Mouse (Mus musculus) urinary bladder, postnatal 10 days (tissue): Measurements from ENCODE around the gene Noxo1.
"Not testable (repeated sequence)": the region's sequence is repeated elsewhere in the genome, so short reads cannot be mapped to it uniquely, and the experiment has no call there.

ENCODE experiments used
- DNase-seq: peaks from one replicate; pipeline ENCODE4 v3.0.0; 2022; ENCODE audit warnings: low spot score

The Noxo1 gene

DNA sequence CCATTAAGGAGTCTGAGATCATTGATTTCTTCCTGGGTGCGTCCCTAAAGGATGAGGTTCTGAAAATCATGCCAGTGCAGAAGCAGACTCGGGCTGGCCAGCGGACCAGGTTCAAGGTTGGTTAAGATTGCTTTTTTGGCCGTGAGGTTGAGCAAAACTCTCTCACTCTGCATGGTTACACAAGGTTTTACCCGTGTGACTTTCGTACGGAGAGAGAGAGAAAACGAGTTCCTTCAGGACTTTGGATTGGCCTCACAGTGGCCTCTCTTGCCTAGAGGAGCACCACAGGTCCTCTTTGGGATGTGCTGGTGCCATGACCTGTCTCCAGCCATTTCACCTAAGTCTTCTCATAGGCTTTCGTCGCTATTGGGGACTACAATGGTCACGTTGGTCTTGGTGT is 24.6 kb downstream of the Noxo1 start:
- DNase-seq: not testable (repeated sequence)

DNA sequence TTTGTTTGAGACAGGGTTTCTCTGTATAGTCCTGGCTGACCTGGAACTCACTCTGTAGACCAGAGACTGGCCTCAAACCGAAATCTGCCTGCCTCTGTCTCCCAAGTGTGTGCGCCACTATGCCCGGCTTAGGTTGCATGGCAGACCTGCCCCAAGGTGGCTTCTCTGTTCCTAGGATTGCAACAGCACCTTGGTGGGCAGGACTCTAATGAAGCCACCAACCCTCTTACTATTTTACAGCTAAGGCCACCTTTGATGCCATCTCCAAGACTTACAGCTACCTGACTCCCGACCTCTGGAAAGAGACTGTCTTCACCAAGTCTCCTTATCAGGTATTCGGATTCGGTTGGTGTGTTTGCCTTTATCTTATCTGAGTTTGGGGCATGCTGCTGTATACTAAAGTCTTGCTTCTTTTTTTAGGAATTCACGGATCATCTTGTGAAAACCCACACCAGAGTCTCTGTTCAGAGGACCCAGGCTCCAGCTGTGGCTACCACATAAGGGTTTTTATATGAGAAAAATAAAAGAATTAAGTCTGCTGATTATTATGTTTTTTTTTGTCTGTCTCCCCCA is 25.4 kb downstream of the Noxo1 start:
- not testable (repeated sequence) for DNase-seq

DNA sequence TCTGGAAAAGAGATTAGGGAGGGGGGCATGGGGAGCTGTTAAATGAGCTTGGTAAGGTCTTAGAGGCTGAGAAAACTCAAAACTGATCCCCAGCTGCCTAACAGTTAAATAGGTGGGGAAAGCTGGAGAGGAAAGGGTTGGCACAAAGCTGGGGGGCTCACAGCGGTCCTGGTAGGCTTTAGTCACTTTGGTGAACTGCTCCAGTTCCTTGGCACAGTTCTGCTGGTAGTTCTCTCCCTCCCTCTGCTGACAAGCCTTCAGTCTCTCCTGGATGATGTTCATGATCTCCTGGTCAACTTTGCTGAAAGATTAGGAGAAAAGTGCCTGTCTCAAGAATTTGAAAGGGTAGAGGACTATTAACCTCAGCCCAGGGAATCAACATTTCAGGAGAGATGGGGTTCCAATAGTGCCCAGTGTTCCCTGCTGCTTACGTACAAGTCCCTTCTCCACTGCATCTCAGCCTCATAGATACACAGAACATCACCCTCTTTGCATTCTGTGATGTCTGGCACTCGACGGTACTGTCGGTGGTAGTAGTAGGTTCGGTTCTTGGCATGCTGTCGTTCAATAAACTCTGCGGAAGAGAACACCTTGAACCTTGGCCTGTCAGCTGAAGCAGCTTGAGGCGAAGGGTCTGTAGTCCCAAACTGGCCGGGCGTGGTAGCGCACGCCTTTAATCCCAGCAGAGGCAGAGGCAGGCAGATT is 26.3 kb downstream of the Noxo1 start:
- DNase-seq: no peak

DNA sequence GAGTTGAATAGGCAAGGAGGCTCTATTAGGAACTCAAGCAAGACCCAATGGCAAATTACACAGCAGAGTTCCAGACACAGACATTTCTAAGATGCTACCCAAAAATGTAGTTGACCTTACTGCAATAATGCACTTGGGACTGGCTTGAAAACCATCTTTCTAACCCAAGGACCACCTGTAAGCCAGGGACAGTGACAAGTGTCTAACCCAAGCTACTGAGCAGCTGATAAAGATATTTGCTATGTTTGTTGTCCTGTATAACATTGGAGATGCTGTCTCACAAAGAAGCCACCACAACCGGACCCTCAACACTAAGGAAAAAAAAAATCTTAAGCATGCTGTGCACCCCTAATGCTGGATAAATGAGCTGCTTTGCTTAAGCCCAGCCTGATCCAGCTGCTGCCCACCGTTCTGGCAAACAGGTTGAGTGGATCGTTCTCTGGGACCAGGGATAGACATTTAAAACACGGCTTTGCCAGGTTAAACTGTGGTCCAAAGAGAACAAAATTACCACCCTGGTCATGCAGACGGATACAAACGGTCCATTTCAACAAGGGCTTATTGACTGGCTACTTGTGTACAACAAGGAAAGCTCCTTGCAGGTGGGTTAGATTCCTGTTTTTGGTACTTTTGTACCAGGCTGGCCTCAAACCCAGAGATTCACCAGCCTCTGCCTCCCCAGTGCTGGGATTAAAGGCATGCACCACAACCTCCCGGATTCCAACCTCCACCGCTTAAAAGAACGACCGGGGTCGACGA is 27.3 kb downstream of the Noxo1 start:
- DNase-seq: no peak

DNA sequence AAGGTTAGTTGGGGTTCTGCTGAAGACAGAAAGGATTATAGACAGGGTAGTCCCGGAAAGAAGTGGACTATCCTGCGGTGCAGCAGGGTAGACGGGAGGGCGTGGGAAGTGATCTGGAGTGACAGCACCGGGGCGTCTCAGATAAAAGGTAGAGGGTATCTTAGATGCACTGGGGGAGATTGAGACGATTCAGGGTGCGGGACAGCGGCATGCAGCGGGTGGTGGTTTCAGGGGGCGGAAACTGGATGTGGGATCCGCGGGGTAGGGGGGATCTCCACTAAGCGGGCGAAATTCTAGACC is 27.8 kb downstream of the Noxo1 start:
- no peak for DNase-seq

DNA sequence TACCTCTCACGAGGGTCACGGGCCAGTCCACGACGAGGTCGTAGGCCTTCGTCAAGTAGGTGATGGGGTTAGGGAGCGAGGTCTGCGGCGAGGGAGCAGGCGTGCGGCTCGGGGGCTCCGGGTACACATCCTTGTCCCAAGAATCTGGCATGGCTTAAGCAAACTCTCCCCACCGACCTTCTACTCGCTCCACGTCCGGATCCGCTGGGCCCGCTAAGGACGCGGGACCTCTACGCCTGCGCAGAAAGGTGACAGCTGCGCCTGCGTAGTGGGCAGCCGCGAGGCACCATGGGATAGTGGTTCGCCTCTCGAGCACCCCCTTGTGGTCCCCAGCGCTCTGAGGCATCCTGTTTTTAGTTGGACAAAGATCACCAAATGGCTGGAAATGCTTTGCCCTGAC is 28.1 kb downstream of the Noxo1 start, which contains the start of gene Ndufb10:
Ndufb10 (minus strand) TSS at position 295 of the 400 bp plus-strand sequence.
- peak; percentile 91 for DNase-seq

DNA sequence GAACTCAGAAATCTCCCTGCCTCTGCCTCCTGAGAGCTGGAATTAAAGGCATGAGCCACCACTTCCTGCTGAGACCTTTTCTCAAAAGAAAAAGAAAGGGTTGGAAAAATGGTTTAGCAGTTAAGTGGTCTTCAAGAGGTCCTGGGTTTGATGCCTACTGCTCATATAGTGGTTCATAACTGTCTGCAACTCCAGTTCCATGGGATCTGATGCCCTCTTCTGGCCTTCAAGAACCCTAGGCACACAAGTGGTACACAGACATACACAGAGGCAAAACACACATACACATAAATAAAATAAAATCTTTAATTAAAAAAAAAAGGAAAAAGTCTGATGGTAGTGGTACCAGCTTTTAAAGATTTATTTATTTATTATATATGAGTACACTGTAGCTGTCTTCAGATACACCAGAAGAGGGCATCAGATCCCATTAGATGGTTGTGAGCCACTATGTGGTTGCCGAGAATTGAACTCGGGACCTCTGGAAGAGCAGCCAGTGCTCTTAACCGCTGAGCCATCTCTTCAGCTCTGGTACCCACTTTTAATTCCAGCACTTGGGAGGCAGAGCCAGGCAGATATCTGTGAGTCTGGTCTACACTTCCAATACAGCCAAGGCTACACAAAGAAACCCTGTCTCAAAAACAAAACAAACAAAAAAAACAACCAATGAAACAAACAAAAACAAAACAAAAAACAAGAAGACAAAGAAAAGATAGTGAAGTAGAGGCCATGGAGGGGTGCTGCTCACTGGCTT is 29.8 kb downstream of the Noxo1 start:
- DNase-seq: no peak

DNA sequence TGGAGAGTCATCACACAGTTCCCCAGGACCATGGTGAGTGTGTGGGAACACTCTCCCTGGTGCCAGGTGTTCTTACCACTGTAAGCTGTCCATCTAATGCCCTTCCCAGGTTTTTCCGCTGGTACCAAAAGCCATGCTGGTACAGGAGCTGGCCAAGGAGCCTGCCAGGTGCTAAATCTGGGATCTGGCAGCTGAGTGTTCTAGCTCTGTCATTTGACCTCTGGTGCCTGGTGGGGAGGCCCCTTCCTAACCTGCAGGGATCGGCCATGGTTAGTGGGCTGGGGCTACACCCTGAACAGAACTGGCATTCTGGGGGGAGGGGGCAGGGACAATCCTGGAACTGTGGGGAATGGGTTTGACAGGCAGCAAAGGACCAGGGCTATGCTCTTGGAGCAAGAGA is 31.6 kb downstream of the Noxo1 start, which contains the start of gene Rpl3l:
Rpl3l (plus strand) TSS at position 203 of the 400 bp plus-strand sequence.
- DNase-seq: no peak

DNA sequence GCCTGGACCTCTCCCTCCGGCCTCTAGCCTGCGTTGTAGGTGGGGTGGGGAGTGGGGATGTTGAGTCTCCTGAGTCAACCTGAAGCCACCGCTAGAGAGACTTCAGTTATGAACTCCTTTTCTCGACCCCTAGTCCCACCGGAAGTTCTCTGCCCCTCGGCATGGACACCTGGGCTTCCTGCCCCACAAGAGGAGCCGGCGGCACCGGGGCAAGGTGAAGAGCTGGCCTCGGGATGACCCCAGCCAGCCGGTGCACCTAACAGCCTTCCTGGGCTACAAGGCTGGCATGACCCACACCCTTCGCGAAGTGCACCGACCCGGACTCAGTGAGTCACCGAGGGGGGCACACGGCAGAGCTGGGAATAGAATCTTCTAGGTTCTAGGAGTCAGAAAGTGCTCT is 32.1 kb downstream of the Noxo1 start:
- DNase-seq: no peak

DNA sequence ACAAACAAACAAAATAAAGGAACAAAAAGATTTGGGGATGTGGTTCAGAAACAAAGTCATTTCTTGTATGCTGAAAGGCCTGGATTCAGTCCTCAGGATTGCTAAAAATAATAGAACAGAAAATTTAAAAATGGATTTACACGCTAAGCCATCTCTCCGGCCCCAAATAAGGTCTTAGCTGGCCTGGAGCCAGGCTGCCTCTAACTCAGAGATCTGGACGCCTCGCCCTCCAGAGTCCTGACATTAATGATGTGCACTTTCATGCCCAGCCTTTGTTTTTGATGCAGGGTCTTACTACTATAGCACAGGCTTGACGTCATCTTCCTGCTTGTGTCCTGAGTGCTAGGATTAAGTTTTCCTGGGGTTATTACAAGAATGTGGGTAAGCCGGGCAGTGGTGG is 33.0 kb downstream of the Noxo1 start:
- DNase-seq: no peak

DNA sequence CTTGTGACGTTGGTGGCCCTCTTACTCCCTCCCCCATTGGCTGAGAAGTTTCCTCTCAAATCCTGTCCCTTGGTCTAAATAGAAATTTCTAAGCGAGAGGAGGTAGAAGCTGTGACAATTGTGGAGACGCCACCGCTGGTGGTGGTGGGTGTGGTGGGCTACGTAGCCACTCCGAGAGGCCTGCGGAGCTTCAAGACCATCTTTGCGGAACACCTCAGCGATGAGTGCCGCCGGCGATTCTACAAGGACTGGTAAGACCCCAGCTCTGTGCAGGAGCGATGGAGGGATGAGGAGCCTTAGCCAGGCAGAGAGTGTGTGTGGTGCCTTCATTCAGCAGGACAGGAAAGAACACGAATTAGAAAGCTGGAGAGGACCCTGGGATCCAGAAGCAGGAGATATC is 34.8 kb downstream of the Noxo1 start:
- no peak for DNase-seq

DNA sequence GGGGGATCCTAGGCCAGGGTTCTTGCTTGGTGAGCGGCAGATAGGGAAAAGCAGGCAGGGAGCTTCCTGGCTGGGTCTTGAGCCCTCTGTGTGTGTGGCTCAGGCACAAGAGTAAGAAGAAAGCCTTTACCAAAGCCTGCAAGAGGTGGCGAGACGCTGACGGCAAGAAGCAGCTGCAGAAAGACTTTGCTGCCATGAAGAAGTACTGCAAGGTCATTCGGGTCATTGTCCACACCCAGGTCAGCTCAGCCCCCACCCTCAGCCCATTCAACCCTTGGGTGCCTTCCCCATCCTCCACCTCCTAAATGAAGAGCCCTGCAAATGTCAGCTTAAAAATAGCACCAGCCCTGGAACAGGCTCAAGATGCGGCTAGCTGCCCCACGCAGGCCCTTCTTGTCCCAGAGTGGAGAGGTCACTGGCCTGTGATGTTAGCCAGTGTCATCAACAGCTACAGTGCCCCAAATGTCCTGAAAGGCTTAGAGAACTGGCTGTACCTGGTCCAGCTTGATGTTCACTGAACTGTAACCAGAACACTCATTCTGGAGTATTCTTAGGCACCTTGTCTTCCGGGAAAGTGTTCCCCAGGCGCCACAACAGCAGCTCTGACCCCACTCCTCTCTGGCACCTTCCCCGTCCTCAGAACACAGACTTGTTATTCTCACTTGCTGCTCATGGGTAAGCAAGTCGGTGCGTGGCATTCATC is 36.4 kb downstream of the Noxo1 start:
- no peak for DNase-seq

DNA sequence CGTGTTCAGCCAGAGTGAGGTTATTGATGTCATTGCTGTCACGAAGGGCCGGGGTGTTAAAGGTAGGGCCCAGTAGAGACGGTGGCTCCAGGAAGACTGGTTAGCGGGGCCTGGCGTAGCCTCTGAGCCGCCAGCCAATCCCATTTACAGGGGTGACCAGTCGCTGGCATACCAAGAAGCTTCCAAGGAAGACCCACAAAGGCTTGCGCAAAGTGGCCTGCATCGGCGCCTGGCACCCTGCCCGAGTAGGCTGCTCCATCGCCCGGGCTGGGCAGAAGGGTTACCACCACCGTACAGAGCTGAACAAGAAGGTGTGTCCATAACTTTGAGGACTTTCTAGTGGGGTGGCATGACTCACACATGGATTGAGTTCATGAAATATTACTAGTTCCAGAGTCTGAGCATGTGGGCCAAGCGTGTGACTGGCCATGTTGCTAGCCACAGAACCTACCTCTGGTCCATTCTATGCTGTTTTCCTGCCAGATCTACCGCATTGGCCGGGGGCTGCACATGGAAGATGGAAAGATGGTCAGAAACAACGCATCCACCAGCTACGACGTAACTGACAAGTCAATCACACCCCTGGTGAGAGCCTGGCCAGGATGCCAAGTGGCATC is 37.5 kb downstream of the Noxo1 start:
- no peak for DNase-seq

DNA sequence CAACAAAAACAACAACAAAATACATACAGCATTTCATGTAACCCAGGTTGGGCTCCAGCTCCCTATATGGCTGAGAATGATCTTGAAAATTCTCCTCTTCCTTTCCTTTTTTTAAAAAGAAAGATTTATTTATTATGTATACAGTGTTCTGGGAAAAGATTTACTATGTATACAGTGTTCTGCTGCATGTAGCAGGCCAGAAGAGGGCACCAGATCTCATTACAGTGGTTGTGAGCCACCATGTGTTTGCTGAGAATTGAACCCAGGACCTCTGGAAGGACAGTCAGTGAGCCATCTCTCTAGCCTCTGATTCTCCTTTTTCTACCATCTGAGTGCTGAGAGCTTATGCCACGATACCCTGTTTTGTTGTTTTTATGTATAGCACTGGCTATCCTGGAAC is 38.5 kb downstream of the Noxo1 start:
- DNase-seq: no peak

DNA sequence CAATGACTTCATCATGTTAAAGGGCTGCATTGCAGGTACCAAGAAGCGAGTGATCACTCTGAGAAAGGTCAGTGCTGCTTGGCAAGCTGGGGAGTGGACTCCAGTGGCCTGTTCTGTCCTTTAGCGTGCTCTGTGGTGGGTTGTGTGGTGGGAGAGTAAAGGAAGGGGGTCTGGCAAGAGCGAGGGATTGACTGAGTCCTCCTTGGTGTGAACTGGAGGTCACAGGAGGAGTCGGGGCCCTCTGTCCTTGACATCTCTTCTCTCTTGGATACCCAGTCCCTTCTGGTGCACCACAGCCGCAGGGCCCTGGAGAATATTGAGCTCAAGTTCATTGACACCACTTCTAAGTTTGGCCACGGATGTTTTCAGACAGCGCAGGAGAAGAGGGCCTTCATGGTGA is 39.4 kb downstream of the Noxo1 start:
- DNase-seq: no peak

DNA sequence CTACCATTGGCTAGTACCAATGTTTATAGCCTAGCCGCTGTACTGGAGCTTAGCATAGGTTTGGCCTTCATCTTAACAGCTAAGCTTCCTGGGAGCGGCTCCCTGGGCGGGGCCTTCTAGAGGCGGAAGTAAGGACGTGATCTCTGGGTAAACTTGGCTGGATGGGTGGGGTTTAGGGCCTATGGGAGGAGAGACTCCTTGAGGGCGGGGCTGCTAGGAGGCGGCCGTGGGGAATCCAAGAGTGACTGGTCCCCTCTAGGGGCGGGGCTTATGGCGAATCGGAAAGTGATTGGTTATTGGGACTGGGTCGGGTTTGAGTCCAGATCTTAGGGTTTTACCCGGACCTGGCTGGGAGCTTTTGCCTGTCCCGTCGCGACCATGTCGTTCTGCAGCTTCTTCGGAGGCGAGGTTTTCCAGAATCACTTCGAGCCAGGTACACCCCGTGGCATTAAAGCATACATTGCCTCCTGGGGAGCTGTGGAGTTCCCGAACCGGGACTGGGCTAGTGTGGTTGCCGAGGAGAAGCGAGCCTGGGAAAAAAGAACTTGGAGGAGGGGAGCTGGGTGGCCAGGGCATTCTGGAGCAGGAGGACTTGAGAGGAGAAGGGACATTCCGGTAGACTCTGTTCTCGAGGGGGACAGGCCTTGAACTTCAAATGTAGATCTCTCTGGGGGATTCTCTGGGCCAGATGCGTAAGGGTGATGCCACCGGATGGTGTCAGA is 40.5 kb downstream of the Noxo1 start, which contains the start of gene Msrb1:
Msrb1 (plus strand) TSS at position 313 of the 722 bp plus-strand sequence.
- peak; percentile 87 for DNase-seq

DNA sequence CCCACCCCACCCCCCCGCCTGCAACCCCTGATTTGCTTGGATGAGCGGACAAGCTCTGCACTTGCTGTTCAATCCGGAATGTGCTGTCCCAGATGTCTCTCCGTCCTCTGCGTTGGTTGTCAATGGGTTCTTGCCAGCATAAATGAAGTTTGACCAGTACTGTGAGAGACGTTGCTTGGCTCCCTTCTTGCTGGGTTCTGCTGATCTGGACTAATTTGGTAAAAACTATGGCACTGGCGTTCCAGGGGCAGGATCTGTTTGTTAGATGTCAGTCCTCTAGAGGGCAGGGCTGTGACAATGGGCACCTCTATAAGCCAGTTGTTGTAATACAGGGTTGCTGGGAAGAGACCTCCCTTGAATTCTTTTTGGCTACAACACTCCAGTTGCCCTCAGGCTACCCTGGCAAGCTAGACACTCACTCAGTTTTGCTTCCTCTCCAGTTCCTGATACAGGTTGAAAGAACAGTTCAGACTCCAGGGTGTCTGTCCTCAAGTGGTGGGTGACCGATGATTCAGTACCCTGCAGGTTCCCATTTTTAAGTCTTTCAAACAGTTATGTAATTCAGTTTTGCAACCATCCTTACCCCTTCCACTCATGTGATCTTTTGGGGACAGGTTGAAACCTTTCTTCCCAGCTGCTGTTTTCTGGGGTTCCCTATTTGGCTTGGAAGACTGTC is 41.2 kb downstream of the Noxo1 start:
- no peak for DNase-seq

DNA sequence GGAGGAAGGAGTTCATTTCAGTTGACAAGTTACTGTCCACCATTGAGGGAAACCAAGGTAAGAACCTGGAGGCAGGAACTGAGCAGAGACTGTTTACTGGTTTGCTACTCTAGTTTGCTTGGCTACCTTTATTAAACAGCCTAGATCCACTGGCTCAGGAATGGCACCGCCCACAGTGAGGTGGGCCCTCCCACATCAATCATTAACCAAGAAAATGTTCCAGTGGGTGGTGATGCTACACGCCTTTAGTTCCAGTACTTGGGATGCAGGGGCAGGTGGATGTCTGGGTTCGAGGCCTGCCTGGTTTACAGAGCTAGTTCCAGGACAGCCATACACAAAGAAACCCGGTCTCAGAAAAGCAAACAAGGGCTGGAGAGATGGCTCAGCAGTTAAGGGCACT is 42.2 kb downstream of the Noxo1 start:
- no peak for DNase-seq

DNA sequence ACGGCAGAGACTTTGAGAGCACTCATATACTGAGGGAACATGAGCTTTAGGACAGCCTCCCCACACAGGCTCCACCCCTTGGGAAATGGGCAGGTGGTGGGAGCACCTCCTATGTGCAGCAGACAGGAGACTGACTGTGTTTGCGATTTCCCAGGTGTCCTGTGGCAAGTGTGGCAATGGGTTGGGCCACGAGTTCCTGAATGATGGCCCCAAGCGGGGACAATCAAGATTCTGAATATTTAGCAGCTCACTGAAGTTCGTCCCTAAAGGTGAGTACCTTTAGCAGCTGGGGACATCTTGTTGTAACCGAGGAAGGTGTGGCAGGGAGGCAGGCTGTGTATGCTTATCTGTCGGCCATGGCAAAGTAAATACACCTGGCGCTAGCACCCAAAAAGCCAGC is 43.9 kb downstream of the Noxo1 start:
- DNase-seq: no peak

DNA sequence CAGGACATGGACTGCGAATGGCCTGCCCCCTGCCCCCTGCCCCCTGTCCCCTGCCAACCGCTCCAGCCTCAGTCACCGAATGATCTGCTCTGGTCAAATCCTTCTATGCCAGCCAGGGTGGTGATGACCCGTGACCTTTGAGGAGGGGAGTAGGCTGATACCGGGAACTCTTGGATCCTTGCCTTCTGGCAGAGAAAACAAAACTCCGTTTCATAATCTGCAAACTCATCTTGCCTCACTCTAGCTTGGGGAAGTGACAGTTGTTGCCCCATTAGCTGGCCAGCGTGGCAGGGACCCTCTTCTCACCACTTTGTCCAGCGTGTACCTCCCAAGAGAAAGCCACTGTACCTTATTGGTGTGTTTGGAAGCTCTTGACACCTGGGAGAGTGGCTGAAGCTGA is 46.3 kb downstream of the Noxo1 start:
- no peak for DNase-seq
